Mouse (Mus musculus): Measurements from ENCODE around the gene Mtus2.
A peak's percentile ranks its signal among the peaks of the same experiment; 100 is the strongest.

The Mtus2 gene

GRCm38 (mm10) chr5:148027985-148028384, 70.9 kb downstream of the Mtus2 start:
- no peak for DNase-seq (ENCODE audit: inconsistent age in 2 of 2, low spot score in 1 of 2)

GRCm38 (mm10) chr5:148041661-148042060, 84.5 kb downstream of the Mtus2 start:
- no peak for DNase-seq (ENCODE audit: inconsistent age in 2 of 2, low spot score in 1 of 2)

GRCm38 (mm10) chr5:148048200-148048599, 91.1 kb downstream of the Mtus2 start:
- DNase-seq (ENCODE audit: inconsistent age in 2 of 2, low spot score in 1 of 2) = no peak

- no peak for DNase-seq (ENCODE audit: inconsistent age in 2 of 2, low spot score in 1 of 2)
Measured at GRCm38 (mm10) chr5:148049304-148049703, 92.2 kb downstream of the Mtus2 start.

- peak; percentile 61 to 91 for DNase-seq (ENCODE audit: inconsistent age in 2 of 2, low spot score in 1 of 2)
Measured at GRCm38 (mm10) chr5:148052846-148053608, 95.9 kb downstream of the Mtus2 start.

GRCm38 (mm10) chr5:148053609-148053990, 96.5 kb downstream of the Mtus2 start:
- no peak for DNase-seq (ENCODE audit: inconsistent age in 2 of 2, low spot score in 1 of 2)

GRCm38 (mm10) chr5:148056831-148057230, 99.7 kb downstream of the Mtus2 start:
- no peak for DNase-seq (ENCODE audit: inconsistent age in 2 of 2, low spot score in 1 of 2)

GRCm38 (mm10) chr5:148057433-148057832, 100.3 kb downstream of the Mtus2 start:
- DNase-seq (ENCODE audit: inconsistent age in 2 of 2, low spot score in 1 of 2) = no peak

- DNase-seq (ENCODE audit: inconsistent age in 2 of 2, low spot score in 1 of 2) = no peak
Measured at GRCm38 (mm10) chr5:148059339-148059738, 102.2 kb downstream of the Mtus2 start.

- no peak for DNase-seq (ENCODE audit: inconsistent age in 2 of 2, low spot score in 1 of 2)
Measured at GRCm38 (mm10) chr5:148061869-148062268, 104.7 kb downstream of the Mtus2 start.

GRCm38 (mm10) chr5:148063745-148064144, 106.6 kb downstream of the Mtus2 start:
- no peak for DNase-seq (ENCODE audit: inconsistent age in 2 of 2, low spot score in 1 of 2)

- no peak for DNase-seq (ENCODE audit: inconsistent age in 2 of 2, low spot score in 1 of 2)
Measured at GRCm38 (mm10) chr5:148065251-148065650, 108.1 kb downstream of the Mtus2 start.

GRCm38 (mm10) chr5:148069909-148070308, 112.8 kb downstream of the Mtus2 start:
- DNase-seq (ENCODE audit: inconsistent age in 2 of 2, low spot score in 1 of 2) = peak; percentile 17 to 66

- DNase-seq (ENCODE audit: inconsistent age in 2 of 2, low spot score in 1 of 2) = peak; percentile 23 to 62
Measured at GRCm38 (mm10) chr5:148071800-148072199, 114.7 kb downstream of the Mtus2 start.

- DNase-seq (ENCODE audit: inconsistent age in 2 of 2, low spot score in 1 of 2) = peak in 1 of 2 experiments; percentile 27
Measured at GRCm38 (mm10) chr5:148073461-148073860, 116.3 kb downstream of the Mtus2 start.

GRCm38 (mm10) chr5:148079732-148080131, 122.6 kb downstream of the Mtus2 start:
- no peak for DNase-seq (ENCODE audit: inconsistent age in 2 of 2, low spot score in 1 of 2)

GRCm38 (mm10) chr5:148083541-148083940, 126.4 kb downstream of the Mtus2 start:
- no peak for DNase-seq (ENCODE audit: inconsistent age in 2 of 2, low spot score in 1 of 2)

- no peak for DNase-seq (ENCODE audit: inconsistent age in 2 of 2, low spot score in 1 of 2)
Measured at GRCm38 (mm10) chr5:148084766-148085165, 127.6 kb downstream of the Mtus2 start.

- DNase-seq (ENCODE audit: inconsistent age in 2 of 2, low spot score in 1 of 2) = no peak
Measured at GRCm38 (mm10) chr5:148087796-148088195, 130.7 kb downstream of the Mtus2 start.

- no peak for DNase-seq (ENCODE audit: inconsistent age in 2 of 2, low spot score in 1 of 2)
Measured at GRCm38 (mm10) chr5:148090191-148090821, 133.2 kb downstream of the Mtus2 start.

GRCm38 (mm10) chr5:148094640-148095039, 137.5 kb downstream of the Mtus2 start:
- no peak for DNase-seq (ENCODE audit: inconsistent age in 2 of 2, low spot score in 1 of 2)

GRCm38 (mm10) chr5:148099356-148099755, 142.2 kb downstream of the Mtus2 start:
- DNase-seq (ENCODE audit: inconsistent age in 2 of 2, low spot score in 1 of 2) = no peak

GRCm38 (mm10) chr5:148107324-148107723, 150.2 kb downstream of the Mtus2 start:
- no peak for DNase-seq (ENCODE audit: inconsistent age in 2 of 2, low spot score in 1 of 2)

All from adrenal gland, adult (tissue).